Mouse (Mus musculus) ES-E14 (cell line): ENCODE measurements around the gene Teddm3. TPM values are rescaled to one million over a fixed set of nuclear protein-coding genes. Genes with fewer than 3 reads are reported as not detected.

Experiments
- DNase-seq: peaks from one replicate; pipeline ENCODE4 v3.0.0-alpha.2; 2013; ENCODE audit warnings: low read depth, low spot score
- H3K27ac ChIP-seq: 2 replicates; pipeline ENCODE4 v1.5.1; 2012; ENCODE audit warnings: low read depth, mild to moderate bottlenecking, low read length, moderate library complexity, mixed read lengths; ENCODE audit not compliant: poor library complexity, insufficient read depth, severe bottlenecking
- H3K36me3 ChIP-seq: 2 replicates; pipeline ENCODE4 v1.6.1; 2012; ENCODE audit warnings: mild to moderate bottlenecking, low read length, moderate library complexity, mixed read lengths; ENCODE audit not compliant: control insufficient read depth, poor library complexity, insufficient read depth, severe bottlenecking
- H3K4me1 ChIP-seq, 2 experiments: fragments of 150-350 bp in 1 of 2; sonication (generic) in 1 of 2; 2 replicates each; pipeline ENCODE4 v1.6.1; 2012; ENCODE audit warnings: low read length in 2 of 2, mild to moderate bottlenecking in 1 of 2, mixed read lengths in 1 of 2; ENCODE audit not compliant: control insufficient read depth in 2 of 2, insufficient read depth in 2 of 2, poor library complexity in 1 of 2
- H3K4me3 ChIP-seq, 2 experiments: fragments of 150-350 bp in 1 of 2; sonication (generic) in 1 of 2; 2 replicates each; pipeline ENCODE4 v1.5.1; 2012; ENCODE audit warnings: low read length in 2 of 2, low read depth in 1 of 2, mild to moderate bottlenecking in 1 of 2, mixed read lengths in 1 of 2; ENCODE audit not compliant: insufficient read depth in 1 of 2, poor library complexity in 1 of 2, severe bottlenecking in 1 of 2
- H3K9ac ChIP-seq: 2 replicates; pipeline ENCODE4 v1.6.1; 2012; ENCODE audit warnings: low read depth, mild to moderate bottlenecking, low read length, mixed read lengths; ENCODE audit not compliant: poor library complexity, insufficient read depth, severe bottlenecking
- H3K9me3 ChIP-seq: fragments of 150-350 bp; sonication (generic); 2 replicates; pipeline ENCODE4 v1.6.1; 2012; ENCODE audit warnings: low read depth, mild to moderate bottlenecking, low read length; ENCODE audit not compliant: control insufficient read depth, insufficient read depth
- CHD2 ChIP-seq: IDR thresholded peaks from 2 replicates; pipeline ENCODE4 v1.6.1; 2014; ENCODE audit warnings: mild to moderate bottlenecking, low read depth, low read length, inconsistent platforms
- HCFC1 ChIP-seq: IDR thresholded peaks from 2 replicates; pipeline ENCODE4 v1.6.1; 2012; ENCODE audit warnings: low read length, inconsistent platforms, borderline replicate concordance; ENCODE audit not compliant: insufficient read depth
- MAFK ChIP-seq: IDR thresholded peaks from 2 replicates; pipeline ENCODE4 v1.6.1; 2014; ENCODE audit warnings: mild to moderate bottlenecking, low read depth, low read length, inconsistent platforms; ENCODE audit not compliant: insufficient read depth
- ZC3H11A ChIP-seq: IDR thresholded peaks from 2 replicates; pipeline ENCODE4 v1.6.1; 2012; ENCODE audit warnings: low read depth, mild to moderate bottlenecking, inconsistent platforms, low read length, borderline replicate concordance
- ZNF384 ChIP-seq: IDR thresholded peaks from 2 replicates; pipeline ENCODE4 v1.6.1; 2012; ENCODE audit warnings: low read depth, low read length, inconsistent platforms
- in situ Hi-C, 2 experiments: fragments of 600-800 bp; cut with MboI; formaldehyde crosslinking; loops; one replicate each; pipeline ENCODE4 v1.15.1; 2025; ENCODE audit warnings: low sequenced_read_pairs in 2 of 2, inconsistent platforms in 1 of 2; ENCODE audit not compliant: unreplicated experiment in 2 of 2
- total RNA-seq: library from RNA; depleted of rRNA; stranded (reverse); fragments of 300-350 nt; gene quantifications from 2 replicates; pipeline ENCODE4 v1.2.3, GENCODE M21; 2012

Gene Teddm3
- total RNA-seq, 1 experiment = 0.80 TPM

DNA sequence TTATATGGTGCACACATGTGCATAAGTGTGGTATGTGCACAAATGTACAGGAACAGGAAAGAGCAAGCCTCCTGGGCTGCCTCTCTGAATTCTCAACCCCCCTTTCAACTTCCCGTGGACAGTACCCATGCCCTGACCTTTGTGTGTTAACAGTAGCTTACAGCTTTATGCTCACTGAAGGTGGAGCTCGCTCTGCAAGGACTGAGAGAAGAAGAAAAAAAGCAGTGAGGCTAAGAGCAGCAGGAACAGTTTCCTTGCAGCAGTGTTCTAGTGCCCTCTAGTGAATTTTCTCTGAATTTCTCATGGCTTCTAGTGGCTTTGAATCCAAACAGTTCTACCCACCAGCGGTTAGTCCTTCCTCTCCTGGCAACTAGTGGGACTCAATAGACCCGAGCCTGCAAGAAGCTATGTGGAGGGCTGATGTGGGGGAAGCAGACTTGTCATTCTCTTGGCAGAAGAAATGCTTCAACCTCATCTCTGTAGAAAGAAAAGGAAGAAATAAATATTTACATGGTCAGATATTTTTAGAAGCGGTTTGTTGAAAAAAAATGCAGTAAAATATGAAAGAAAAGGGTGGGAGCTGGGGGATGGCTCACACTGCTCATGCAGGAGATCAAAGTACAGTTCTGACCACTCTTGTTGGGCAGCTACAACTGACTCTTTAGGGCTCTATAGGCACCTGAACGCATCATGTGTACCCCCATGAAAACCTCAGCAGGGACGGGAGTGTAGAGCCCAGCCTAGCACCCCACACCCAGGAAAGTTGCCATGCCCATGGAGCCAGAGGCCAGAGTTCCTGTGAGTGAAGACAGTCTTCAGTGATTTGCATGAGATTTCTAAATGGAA, 38.9 kb upstream of the Teddm3 start:
- TF ChIP-seq ZNF384 = peak; percentile 81
- TF ChIP-seq CHD2 = no peak
- no peak for TF ChIP-seq MAFK
- no peak for TF ChIP-seq HCFC1
- TF ChIP-seq ZC3H11A = peak; percentile 99
- DNase-seq = no peak
- Histone ChIP-seq H3K9ac (no peak overlapping the region), H3K4me1 (0 out of 4 replicates have a peak, but pooled peaks cover 0 to 2% of the 10 kb centered on the region in 2 experiments), H3K4me3 (no peak overlapping the region), H3K9me3 (no peaks in the 10 kb centered on the region), H3K36me3 (no peaks in the 10 kb centered on the region), H3K27ac (no peak overlapping the region)
- in situ Hi-C loops = loop anchor here (25.0 kb wide), 2 partner anchors 405 to 430 kb away; no protein-coding TSS in a partner anchor

DNA sequence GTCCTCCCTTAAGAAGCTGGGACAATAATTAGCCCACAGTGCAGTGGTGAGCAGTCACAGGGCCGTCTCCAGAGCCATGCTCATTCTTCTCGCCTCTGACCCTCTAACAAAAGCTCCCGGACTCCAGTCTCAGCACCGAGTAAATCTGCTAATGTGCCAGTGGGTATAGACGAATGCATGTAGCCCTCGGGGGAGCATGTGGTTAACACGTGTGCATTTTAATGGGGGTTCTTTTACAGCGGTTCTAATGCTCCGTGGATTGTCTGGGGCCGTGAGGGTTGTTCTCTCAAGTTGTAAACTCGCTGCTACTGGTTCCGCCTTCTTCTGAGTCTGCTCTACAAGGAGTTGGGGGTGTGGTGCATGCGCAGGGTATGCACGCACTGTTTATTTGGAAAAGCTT, 37.8 kb upstream of the Teddm3 start:
- no peak overlapping the region for H3K9ac ChIP-seq
- no peak for DNase-seq
- TF ChIP-seq ZNF384 (no peak), CHD2 (no peak), MAFK (no peak), HCFC1 (no peak), ZC3H11A (no peak)
- H3K36me3 ChIP-seq = no peaks in the 10 kb centered on the region
- H3K27ac ChIP-seq = no peak overlapping the region
- in situ Hi-C loops = loop anchor here (25.0 kb wide), 2 partner anchors 404 to 429 kb away; no protein-coding TSS in a partner anchor
- no peak overlapping the region for H3K4me3 ChIP-seq
- H3K4me1 ChIP-seq = 0 out of 4 replicates have a peak, but pooled peaks cover 0 to 2% of the 10 kb centered on the region in 2 experiments
- H3K9me3 ChIP-seq = no peaks in the 10 kb centered on the region

DNA sequence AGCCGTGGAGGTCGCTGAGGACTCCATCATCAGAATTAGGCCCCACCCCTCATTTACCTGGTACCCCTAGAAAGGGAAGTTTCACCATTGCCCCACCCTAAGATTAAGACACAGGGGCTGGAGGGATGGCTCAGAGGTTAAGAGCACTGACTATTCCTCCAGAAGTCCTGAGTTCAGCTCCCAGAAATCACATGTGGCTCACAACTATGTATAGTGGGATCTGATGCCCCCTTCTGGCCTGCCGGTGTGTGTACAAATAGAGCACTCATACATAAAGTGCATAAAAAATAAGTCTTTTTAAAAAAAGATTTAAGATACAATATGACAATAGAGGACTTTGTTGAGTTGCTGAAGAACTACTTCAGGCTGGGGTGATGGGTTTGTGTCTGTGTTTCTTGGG, 34.5 kb upstream of the Teddm3 start:
- Histone ChIP-seq H3K9me3 (peaks cover 3% of the 10 kb centered on the region), H3K9ac (no peak overlapping the region), H3K27ac (no peak overlapping the region), H3K36me3 (no peaks in the 10 kb centered on the region), H3K4me1 (peaks cover 0 to 2% of the 10 kb centered on the region in 2 experiments; a peak in 3 of 4 replicates), H3K4me3 (no peak overlapping the region)
- TF ChIP-seq ZNF384 (no peak), MAFK (no peak), ZC3H11A (0 out of 2 replicates have a peak, but pooled peaks have one; percentile 55), HCFC1 (no peak)
- no peak for DNase-seq
- in situ Hi-C loops = loop anchor here (25.0 kb wide), 2 partner anchors 401 to 426 kb away; no protein-coding TSS in a partner anchor

DNA sequence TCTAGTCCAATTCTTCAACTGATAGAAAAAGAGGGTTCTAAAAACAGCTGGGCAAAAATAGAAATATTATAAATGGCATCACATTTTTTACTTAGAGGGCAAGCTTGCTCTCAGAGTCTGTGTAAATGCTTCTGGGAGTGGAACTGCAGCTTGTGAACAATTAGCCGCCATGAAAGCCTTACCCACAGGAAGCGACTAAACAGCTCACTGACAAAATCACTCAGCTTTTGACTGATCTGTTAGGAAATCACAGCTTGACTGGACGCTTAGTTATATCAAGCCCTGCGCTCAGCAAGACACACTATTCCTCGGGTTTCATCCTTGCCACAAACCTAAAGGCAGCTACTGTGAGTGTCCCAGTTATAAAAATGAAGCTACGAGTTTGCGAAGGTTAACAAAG, 33.8 kb upstream of the Teddm3 start:
- in situ Hi-C loops = loop anchor here (25.0 kb wide), 2 partner anchors 400 to 425 kb away; no protein-coding TSS in a partner anchor

More for the DNA sequence above, 33.8 kb upstream of the Teddm3 start:
- TF ChIP-seq MAFK = no peak
- TF ChIP-seq CHD2 = no peak
- TF ChIP-seq ZC3H11A = no peak
- TF ChIP-seq ZNF384 = no peak
- no peak for TF ChIP-seq HCFC1
- Histone ChIP-seq H3K9ac (no peak overlapping the region), H3K36me3 (no peaks in the 10 kb centered on the region), H3K27ac (no peak overlapping the region), H3K9me3 (peaks cover 3% of the 10 kb centered on the region), H3K4me1 (peaks cover 0 to 2% of the 10 kb centered on the region in 2 experiments; a peak in 3 of 4 replicates), H3K4me3 (no peak overlapping the region)
- DNase-seq = no peak
